Mouse (Mus musculus) heart, embryonic 12.5 days (tissue): Measurements from ENCODE around the gene Cox17. TPM values are rescaled to one million over a fixed set of nuclear protein-coding genes. Genes with fewer than 3 reads are reported as not detected.

ENCODE experiments used
- ATAC-seq: fragments of 200-750 bp; cut with Nextera tagmentation; 2 replicates; pipeline ENCODE4 v1.8.0; 2017; ENCODE audit warnings: moderate TSS enrichment, moderate library complexity; ENCODE audit not compliant: insufficient number of reproducible peaks, low FRiP score
- H3K27ac ChIP-seq: fragments of 300-500 bp; sonication (generic); 2 replicates; pipeline ENCODE4 v1.5.1; 2016; ENCODE audit warnings: mild to moderate bottlenecking, moderate library complexity; ENCODE audit not compliant: poor library complexity, severe bottlenecking
- H3K27me3 ChIP-seq: fragments of 300-500 bp; sonication (generic); replicated peaks from 2 replicates; pipeline ENCODE4 v1.6.1; 2016; ENCODE audit warnings: mild to moderate bottlenecking, moderate library complexity
- H3K36me3 ChIP-seq: fragments of 300-500 bp; sonication (generic); 2 replicates; pipeline ENCODE4 v1.6.1; 2016; ENCODE audit warnings: mild to moderate bottlenecking, moderate library complexity
- H3K4me1 ChIP-seq: fragments of 300-500 bp; sonication (generic); replicated peaks from 2 replicates; pipeline ENCODE4 v1.6.1; 2016; ENCODE audit warnings: mild to moderate bottlenecking
- H3K4me2 ChIP-seq: fragments of 300-500 bp; sonication (generic); 2 replicates; pipeline ENCODE4 v1.6.1; 2016; ENCODE audit warnings: mild to moderate bottlenecking, moderate library complexity
- H3K4me3 ChIP-seq: fragments of 300-500 bp; sonication (generic); 2 replicates; pipeline ENCODE4 v1.5.1; 2016; ENCODE audit warnings: mild to moderate bottlenecking
- H3K9ac ChIP-seq: fragments of 300-500 bp; sonication (generic); 2 replicates; pipeline ENCODE4 v1.6.1; 2016; ENCODE audit warnings: mild to moderate bottlenecking, moderate library complexity
- H3K9me3 ChIP-seq: fragments of 300-500 bp; sonication (generic); replicated peaks from 2 replicates; pipeline ENCODE4 v1.6.1; 2016; ENCODE audit warnings: mild to moderate bottlenecking, moderate library complexity
- WGBS: fragments of 180-500 bp; shearing (Covaris S2); methylation state at CpG from one replicate; pipeline ENCODE4 v1.1.7; 2016; 5-methylcytosine and 5-hydroxymethylcytosine counted together
- polyA plus RNA-seq: library from polyadenylated mRNA; unstranded; fragments of >200 nt; fragmentation: Nextera tagmentation; extraction: Ambion mirVana; gene quantifications from 2 replicates; pipeline ENCODE4 v1.2.1, GENCODE M21; 2016

The Cox17 gene
- polyA plus RNA-seq, 1 experiment from 2014 or later: 301 TPM

GRCm38 (mm10) chr16:38361933-38362332 lies 15.1 kb downstream of the Cox17 start, which contains the start of gene Popdc2:
Gene Popdc2, plus strand, starts transcription at chr16:38362209.
- Histone ChIP-seq H3K36me3 (peaks cover 7% of the 10 kb centered on the region; the same call in 1 of the 2 replicates), H3K4me3 (peak within 1 kb of the TSS; percentile 66), H3K9me3 (no peaks in the 10 kb centered on the region), H3K27me3 (no peaks in the 10 kb centered on the region), H3K4me1 (peaks cover 37% of the 10 kb centered on the region), H3K9ac (peak within 1 kb of the TSS; percentile 94), H3K4me2 (peak within 1 kb of the TSS; percentile 83), H3K27ac (peak within 1 kb of the TSS; percentile 100)
- 3% methylated on average over 10 of the region's 10 CpGs for WGBS
- peak; percentile 79 for ATAC-seq

GRCm38 (mm10) chr16:38362493-38363255 lies 15.9 kb downstream of the Cox17 start:
- H3K36me3 ChIP-seq: peaks cover 6% of the 10 kb centered on the region; the same call in 1 of the 2 replicates
- H3K27me3 ChIP-seq: no peaks in the 10 kb centered on the region
- H3K9me3 ChIP-seq: no peaks in the 10 kb centered on the region
- H3K9ac ChIP-seq: peak overlapping the region; percentile 94
- ATAC-seq: peak; percentile 57; the same call in 1 of the 2 replicates
- H3K27ac ChIP-seq: peak overlapping the region; percentile 100
- H3K4me3 ChIP-seq: peak overlapping the region; percentile 66
- peak overlapping the region; percentile 83 for H3K4me2 ChIP-seq
- peaks cover 37% of the 10 kb centered on the region for H3K4me1 ChIP-seq
- WGBS: 24% methylated on average over 20 of the region's 20 CpGs

GRCm38 (mm10) chr16:38363256-38363595 lies 16.4 kb downstream of the Cox17 start:
- H3K4me2 ChIP-seq: peak overlapping the region; percentile 83
- ATAC-seq: 0 out of 2 replicates have a peak, but pooled peaks have one; percentile 1
- H3K9ac ChIP-seq: peak overlapping the region; percentile 94

GRCm38 (mm10) chr16:38363657-38364056 lies 16.9 kb downstream of the Cox17 start:
- 21% methylated on average over 7 of the region's 7 CpGs for WGBS
- ATAC-seq: no peak
- H3K27ac ChIP-seq: peak overlapping the region; percentile 100
- H3K4me2 ChIP-seq: peak overlapping the region; percentile 83
- peaks cover 9% of the 10 kb centered on the region for H3K36me3 ChIP-seq
- H3K9me3 ChIP-seq: no peaks in the 10 kb centered on the region
- H3K4me1 ChIP-seq: peaks cover 42% of the 10 kb centered on the region
- no peaks in the 10 kb centered on the region for H3K27me3 ChIP-seq
- H3K4me3 ChIP-seq: peak overlapping the region; percentile 66
- peak overlapping the region; percentile 94 for H3K9ac ChIP-seq

More at GRCm38 (mm10) chr16:38363256-38363595, 16.4 kb downstream of the Cox17 start:
- Histone ChIP-seq H3K27me3 (no peaks in the 10 kb centered on the region), H3K9me3 (no peaks in the 10 kb centered on the region), H3K4me3 (peak overlapping the region; percentile 66), H3K27ac (peak overlapping the region; percentile 100), H3K4me1 (peaks cover 38% of the 10 kb centered on the region), H3K36me3 (peaks cover 6% of the 10 kb centered on the region)
- WGBS: 7% methylated on average over 3 of the region's 3 CpGs

DNA sequence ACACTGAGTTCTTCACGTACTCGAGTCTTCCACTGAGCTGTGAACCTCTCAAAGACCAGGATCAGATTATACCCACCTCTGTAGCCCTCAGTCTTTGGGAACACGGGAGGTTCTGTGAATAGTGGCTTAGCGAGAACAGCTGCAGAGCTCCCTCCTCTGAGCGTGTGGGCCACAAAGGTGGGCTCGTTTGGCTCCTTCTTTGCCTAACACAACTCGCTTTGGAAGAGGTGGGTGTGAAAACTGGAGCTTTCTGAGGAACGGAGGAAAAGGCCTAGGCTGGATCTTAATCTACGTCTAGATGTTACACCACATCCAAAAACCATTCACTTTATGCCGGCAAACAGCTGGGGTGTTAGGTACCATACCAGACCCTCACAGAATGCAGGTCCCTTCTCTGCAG lies 18.6 kb downstream of the Cox17 start:
- Histone ChIP-seq H3K27ac (peak overlapping the region; percentile 100), H3K9me3 (no peaks in the 10 kb centered on the region), H3K27me3 (no peaks in the 10 kb centered on the region), H3K4me1 (peaks cover 46% of the 10 kb centered on the region), H3K4me3 (peak overlapping the region; percentile 66), H3K4me2 (peak overlapping the region; percentile 83), H3K9ac (peak overlapping the region; percentile 94), H3K36me3 (peaks cover 25% of the 10 kb centered on the region)
- ATAC-seq: no peak
- 46% methylated on average over 10 of the region's 10 CpGs for WGBS

DNA sequence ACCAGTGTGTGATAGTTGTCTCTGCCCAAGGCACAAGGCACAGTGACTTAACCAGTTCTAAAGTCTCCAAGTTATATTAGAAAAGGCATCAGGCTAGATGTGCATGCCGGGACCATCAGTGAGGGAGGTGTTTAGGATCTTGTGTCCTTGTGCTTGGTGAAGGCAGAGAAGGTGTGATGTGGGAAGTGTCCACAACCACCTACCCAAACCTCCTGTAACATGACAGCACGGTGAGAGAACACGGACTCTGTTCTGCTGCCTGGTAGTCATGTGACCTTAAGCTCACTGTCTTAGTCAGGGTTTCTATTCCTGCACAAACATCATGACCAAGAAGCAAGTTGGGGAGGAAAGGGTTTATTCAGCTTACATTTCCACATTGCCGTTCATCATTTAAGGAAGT lies 19.4 kb downstream of the Cox17 start:
- Histone ChIP-seq H3K27me3 (no peaks in the 10 kb centered on the region), H3K4me3 (peak overlapping the region; percentile 66), H3K4me2 (peak overlapping the region; percentile 83), H3K9me3 (no peaks in the 10 kb centered on the region), H3K36me3 (peaks cover 33% of the 10 kb centered on the region), H3K9ac (peak overlapping the region; percentile 94), H3K4me1 (peaks cover 46% of the 10 kb centered on the region), H3K27ac (peak overlapping the region; percentile 100; the same call in 1 of the 2 replicates)
- 43% methylated on average over 4 of the region's 4 CpGs for WGBS
- no peak for ATAC-seq

GRCm38 (mm10) chr16:38368336-38368735 lies 21.5 kb downstream of the Cox17 start:
- no peaks in the 10 kb centered on the region for H3K27me3 ChIP-seq
- WGBS: 35% methylated on average over 10 of the region's 10 CpGs
- peaks cover 49% of the 10 kb centered on the region for H3K4me1 ChIP-seq
- H3K27ac ChIP-seq: no peak overlapping the region
- peak overlapping the region; percentile 55 for H3K4me2 ChIP-seq
- peak overlapping the region; percentile 26; the same call in 1 of the 2 replicates for H3K4me3 ChIP-seq
- H3K9ac ChIP-seq: peak overlapping the region; percentile 39; the same call in 1 of the 2 replicates
- H3K9me3 ChIP-seq: no peaks in the 10 kb centered on the region
- ATAC-seq: no peak
- H3K36me3 ChIP-seq: peaks cover 50% of the 10 kb centered on the region

GRCm38 (mm10) chr16:38369000-38369399 lies 22.2 kb downstream of the Cox17 start:
- Histone ChIP-seq H3K36me3 (peaks cover 57% of the 10 kb centered on the region), H3K9ac (peak overlapping the region; percentile 51), H3K4me3 (peak overlapping the region; percentile 26; the same call in 1 of the 2 replicates), H3K4me1 (peaks cover 56% of the 10 kb centered on the region), H3K9me3 (no peaks in the 10 kb centered on the region), H3K4me2 (peak overlapping the region; percentile 55), H3K27me3 (no peaks in the 10 kb centered on the region), H3K27ac (peak overlapping the region; percentile 35)
- ATAC-seq: no peak
- 73% methylated on average over 7 of the region's 7 CpGs for WGBS

GRCm38 (mm10) chr16:38369431-38369830 lies 22.6 kb downstream of the Cox17 start:
- H3K4me3 ChIP-seq: peak overlapping the region; percentile 5; the same call in 1 of the 2 replicates
- H3K27ac ChIP-seq: peak overlapping the region; percentile 35
- no peak for ATAC-seq
- peak overlapping the region; percentile 55 for H3K4me2 ChIP-seq
- H3K9me3 ChIP-seq: no peaks in the 10 kb centered on the region
- WGBS: 79% methylated on average over 8 of the region's 8 CpGs
- no peaks in the 10 kb centered on the region for H3K27me3 ChIP-seq
- peak overlapping the region; percentile 51; the same call in 1 of the 2 replicates for H3K9ac ChIP-seq
- peaks cover 60% of the 10 kb centered on the region for H3K4me1 ChIP-seq
- peaks cover 61% of the 10 kb centered on the region for H3K36me3 ChIP-seq

DNA sequence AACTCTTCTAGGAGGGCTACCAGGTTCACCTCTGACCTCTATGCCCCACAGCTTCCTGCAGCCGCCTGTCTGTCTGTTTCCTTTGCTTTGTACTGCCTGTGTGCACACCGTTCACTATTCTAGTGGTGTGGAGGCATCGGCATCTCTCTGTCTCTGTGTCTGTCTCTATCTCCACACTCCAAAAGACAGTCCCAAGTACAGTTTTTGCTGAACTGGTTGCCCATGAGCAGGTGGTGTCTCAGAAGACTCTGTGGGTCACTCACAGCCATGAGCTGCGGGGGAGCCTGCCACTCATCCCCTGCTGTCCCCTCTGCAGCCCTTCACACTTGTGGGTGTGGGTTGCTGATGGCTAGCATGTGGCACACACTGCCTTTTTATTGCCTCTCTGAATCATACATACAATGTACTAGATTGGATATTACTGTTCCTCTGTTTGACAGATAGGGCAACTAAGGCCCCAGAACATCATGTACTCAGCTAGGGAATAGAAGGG lies 23.2 kb downstream of the Cox17 start:
- Histone ChIP-seq H3K9ac (peak overlapping the region; percentile 51), H3K9me3 (no peaks in the 10 kb centered on the region), H3K27ac (peak overlapping the region; percentile 78; the same call in 1 of the 2 replicates), H3K27me3 (no peaks in the 10 kb centered on the region), H3K4me2 (peak overlapping the region; percentile 55), H3K4me1 (peaks cover 66% of the 10 kb centered on the region), H3K36me3 (peaks cover 67% of the 10 kb centered on the region), H3K4me3 (no peak overlapping the region)
- WGBS: 77% methylated on average over 4 of the region's 4 CpGs
- ATAC-seq: no peak
